Mouse (Mus musculus) CD4-positive, CD25-positive, alpha-beta regulatory T cell, adult 2 months (primary cell): Measurements from ENCODE around the gene Gm45521.
A peak's percentile ranks its signal among the peaks of the same experiment; 100 is the strongest.

ENCODE experiments used
- DNase-seq: peaks from one replicate; pipeline ENCODE4 v3.0.0-alpha.2; 2012; ENCODE audit warnings: low read depth, low spot score

Gm45521 gene

GRCm38 (mm10) chr14:7957049-7957448, at the start of gene Gm45521:
Gene Gm45521 (plus strand): TSS chr14:7957288.
- DNase-seq: no peak

DNA sequence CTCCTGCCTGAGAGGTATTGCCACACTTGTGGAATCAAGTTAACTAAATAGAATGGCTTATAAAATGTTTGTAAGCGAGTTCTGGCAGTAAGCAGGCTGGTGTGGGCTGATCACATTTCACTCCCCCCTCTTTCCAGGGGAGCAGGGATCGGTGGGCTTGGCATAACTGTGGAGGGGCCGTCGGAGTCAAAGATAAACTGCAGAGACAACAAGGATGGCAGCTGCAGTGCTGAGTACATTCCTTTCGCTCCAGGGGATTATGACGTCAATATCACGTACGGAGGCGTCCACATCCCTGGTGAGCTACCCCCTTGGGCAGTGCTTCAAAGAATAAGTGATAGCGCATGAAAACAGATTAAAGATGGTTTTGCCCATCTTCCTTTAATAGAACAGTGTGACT, 47.6 kb upstream of the Gm45521 start:
- no peak for DNase-seq

DNA sequence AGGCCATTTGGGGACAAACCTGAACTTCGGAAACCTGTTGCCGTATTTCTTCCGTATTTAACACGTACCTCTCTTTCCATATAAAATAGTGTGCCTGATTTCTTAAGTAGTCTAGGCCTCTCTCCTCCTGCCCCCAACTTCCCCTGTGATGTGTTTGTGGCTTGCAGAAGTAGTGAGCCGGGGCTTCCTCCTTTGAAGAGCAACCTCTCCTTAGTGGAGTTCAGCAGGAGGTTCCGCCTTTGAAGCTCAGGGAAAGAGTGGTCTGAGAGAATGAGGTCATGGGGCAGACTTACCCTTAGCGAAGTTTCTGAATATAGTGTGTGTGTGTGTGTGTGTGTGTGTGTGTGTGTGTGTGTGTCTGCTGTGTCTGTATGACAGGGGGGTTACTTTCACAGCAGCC, 43.2 kb upstream of the Gm45521 start:
- peak; percentile 13 for DNase-seq

- no peak for DNase-seq
Measured at GRCm38 (mm10) chr14:7914461-7914860, 42.6 kb upstream of the Gm45521 start.

DNA sequence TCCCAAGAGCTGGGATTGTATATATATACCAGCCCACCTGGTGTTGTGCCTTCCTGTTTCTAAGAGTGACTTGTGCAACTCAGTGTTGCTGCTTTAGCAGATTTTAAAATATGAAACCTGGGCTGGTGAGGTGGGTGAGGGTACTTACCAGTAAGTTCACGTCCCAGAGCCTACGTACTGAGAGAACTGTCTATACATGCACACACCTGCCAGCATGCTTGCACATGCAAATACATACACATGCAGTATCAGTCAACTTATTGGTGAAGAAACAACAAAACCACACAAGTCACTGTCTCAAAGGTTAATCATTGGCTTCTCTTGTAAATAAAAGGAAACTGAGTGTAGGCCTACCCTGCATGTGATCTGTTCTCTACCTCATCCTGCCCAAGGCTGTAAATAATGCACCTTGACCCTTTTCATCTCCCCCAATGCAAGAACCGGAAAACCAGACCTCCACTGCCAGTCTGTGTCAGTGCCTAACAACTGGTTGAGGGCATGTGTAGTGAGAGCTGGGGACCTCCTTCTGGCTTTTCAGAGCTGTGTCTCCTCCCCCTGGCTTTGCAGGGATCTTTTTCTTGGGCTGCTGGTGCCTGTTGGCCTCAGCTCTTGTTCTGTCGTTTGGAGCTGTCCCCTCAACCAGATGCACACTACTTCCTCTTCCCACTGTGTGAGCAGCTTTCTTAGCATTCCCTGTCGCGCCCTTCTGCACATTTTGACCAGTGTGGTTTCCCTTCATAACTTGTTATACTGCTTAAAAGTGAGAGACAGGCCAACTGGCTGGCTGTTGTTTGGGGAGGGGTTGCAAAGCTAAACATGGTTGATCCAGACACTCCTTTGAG, 38.7 kb upstream of the Gm45521 start:
- no peak for DNase-seq

- DNase-seq: no peak
Measured at GRCm38 (mm10) chr14:7919309-7919708, 37.8 kb upstream of the Gm45521 start.

GRCm38 (mm10) chr14:7919921-7920320, 37.2 kb upstream of the Gm45521 start:
- no peak for DNase-seq

- DNase-seq: no peak
Measured at GRCm38 (mm10) chr14:7921459-7921858, 35.6 kb upstream of the Gm45521 start.

- no peak for DNase-seq
Measured at GRCm38 (mm10) chr14:7923635-7924034, 33.5 kb upstream of the Gm45521 start.

DNA sequence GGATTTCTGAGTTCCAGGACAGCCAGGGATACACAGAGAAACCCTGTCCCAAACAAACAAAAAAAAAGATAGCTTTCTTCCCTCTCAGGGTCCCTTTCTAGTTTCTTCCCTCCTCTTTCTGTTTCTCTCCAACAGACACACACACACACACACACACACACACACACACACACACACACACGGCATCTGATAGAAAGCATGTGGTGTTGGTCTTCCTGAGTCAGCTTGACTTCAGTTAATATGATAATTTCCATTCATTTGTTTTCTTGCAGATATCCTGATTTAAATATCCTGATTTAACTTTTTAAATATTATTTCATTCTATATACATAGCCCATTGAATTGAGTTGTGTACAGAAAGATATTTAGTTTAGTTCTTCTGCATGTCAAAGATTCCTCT, 28.7 kb upstream of the Gm45521 start:
- no peak for DNase-seq

DNA sequence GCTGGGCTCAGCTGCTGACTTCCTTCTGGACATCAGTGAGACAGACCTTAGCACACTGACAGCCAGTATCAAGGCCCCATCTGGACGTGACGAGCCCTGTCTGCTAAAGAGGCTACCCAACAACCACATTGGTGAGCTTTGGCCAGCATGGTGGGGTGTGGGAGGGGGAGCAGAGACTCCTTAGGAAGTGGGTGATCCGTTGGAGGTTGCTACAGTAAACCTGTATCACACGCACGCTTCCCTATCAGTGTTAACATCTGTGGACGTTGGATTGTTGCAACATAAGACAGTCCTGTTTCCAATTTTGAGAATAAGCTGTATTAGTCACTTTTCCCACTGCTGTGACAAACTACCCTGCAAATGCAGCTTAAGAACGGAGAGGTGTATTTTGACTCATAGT, 28.1 kb upstream of the Gm45521 start:
- DNase-seq: no peak

DNA sequence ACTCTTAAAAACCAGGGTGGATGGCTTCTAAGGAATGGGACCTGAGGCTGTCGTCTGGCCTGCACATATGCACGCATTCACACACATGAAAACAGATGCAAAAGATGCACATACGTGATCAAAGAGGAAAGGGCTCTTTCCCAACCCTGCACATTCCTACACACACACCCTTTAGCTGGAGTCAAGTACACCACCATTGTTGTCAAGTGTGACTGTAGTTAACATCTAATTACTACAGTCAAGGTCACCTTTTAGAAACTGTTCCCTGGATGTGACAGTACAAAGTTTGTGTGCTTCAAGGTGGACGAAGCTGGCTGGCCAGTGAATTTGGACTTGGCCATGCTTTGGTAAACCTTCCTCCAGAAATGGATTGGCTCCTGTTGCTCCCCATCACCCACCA, 24.9 kb upstream of the Gm45521 start:
- no peak for DNase-seq

- DNase-seq: no peak
Measured at GRCm38 (mm10) chr14:7934166-7934565, 22.9 kb upstream of the Gm45521 start.

DNA sequence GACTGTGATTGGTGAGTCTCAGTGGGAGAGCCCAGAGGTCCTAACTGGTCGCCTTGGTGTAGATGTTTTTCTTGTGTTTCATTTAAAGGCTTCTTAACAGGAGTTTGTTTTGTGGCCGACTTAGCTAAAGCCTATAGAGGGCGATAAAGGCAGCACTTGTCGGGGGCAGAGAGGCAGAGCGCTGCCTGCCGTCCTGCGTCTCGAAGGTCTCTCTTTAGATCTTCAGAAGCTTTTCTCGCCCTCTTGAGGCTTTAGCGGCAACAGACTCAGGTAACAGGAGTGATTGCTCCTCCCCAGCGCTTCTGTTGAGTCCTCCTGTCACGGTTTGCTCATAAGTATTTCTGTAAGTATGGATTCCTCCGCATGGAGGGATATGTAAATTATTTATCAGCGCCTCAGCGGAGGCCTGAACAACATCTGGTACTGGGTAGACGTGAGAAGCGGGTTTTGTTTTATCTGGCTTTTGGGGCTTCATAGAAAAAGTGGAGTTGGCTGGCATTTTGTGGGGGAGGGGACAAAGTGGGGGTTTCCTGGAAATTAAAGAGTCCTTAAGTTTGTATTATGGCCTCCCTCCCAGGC, 19.9 kb upstream of the Gm45521 start:
- peak; percentile 49 for DNase-seq

- no peak for DNase-seq
Measured at GRCm38 (mm10) chr14:7938809-7939784, 18.0 kb upstream of the Gm45521 start.

- DNase-seq: no peak
Measured at GRCm38 (mm10) chr14:7941413-7941812, 15.7 kb upstream of the Gm45521 start.

GRCm38 (mm10) chr14:7943101-7943800, 13.8 kb upstream of the Gm45521 start:
- DNase-seq: no peak

- no peak for DNase-seq
Measured at GRCm38 (mm10) chr14:7943801-7944135, 13.3 kb upstream of the Gm45521 start.

GRCm38 (mm10) chr14:7944349-7945039, 12.6 kb upstream of the Gm45521 start:
- peak; percentile 33 for DNase-seq

- no peak for DNase-seq
Measured at GRCm38 (mm10) chr14:7945261-7945660, 11.8 kb upstream of the Gm45521 start.

DNA sequence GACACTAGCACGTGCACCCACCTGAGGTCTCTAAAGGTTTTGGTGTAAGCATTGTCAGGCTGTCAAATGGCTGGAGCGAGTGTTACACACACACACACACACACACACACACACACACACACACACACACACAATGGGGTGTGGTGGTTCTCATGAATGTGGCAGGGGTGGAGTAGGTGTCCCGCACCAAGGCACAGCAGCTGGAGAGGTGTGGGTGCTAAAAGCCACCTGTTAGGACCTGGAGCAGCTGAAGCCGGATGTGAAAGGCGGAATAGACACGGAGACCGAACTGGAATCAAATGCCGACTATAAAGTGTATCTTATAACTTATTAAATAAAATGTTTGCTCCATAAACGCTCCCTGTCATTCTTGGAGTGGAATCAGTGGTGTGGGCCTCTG, 5.9 kb upstream of the Gm45521 start:
- no peak for DNase-seq
